Mouse (Mus musculus) hindbrain, embryonic 14.5 days (tissue): Measurements from ENCODE around the gene Pak7. TPM values are rescaled to one million over a fixed set of nuclear protein-coding genes. Genes with fewer than 3 reads are reported as not detected.

Experiments used
- ATAC-seq: fragments of 200-750 bp; cut with Nextera tagmentation; 2 replicates; pipeline ENCODE4 v1.8.0; 2017; ENCODE audit warnings: moderate number of reproducible peaks, mild to moderate bottlenecking, moderate TSS enrichment, moderate library complexity; ENCODE audit not compliant: low FRiP score
- DNase-seq: peaks from one replicate; pipeline ENCODE4 v3.0.0-alpha.2; 2015; ENCODE audit warnings: low spot score
- H3K27ac ChIP-seq: fragments of 300-500 bp; sonication (generic); 2 replicates; pipeline ENCODE4 v1.5.1; 2014; ENCODE audit warnings: mild to moderate bottlenecking, moderate library complexity
- H3K27me3 ChIP-seq: fragments of 300-500 bp; sonication (generic); 2 replicates; pipeline ENCODE4 v1.6.1; 2014; ENCODE audit warnings: mild to moderate bottlenecking, low read length, mixed read lengths; ENCODE audit not compliant: control insufficient read depth, insufficient read depth
- H3K36me3 ChIP-seq: fragments of 300-500 bp; sonication (generic); replicated peaks from 2 replicates; pipeline ENCODE4 v1.6.1; 2014; ENCODE audit not compliant: control insufficient read depth, insufficient read depth
- H3K4me1 ChIP-seq: fragments of 300-500 bp; sonication (generic); replicated peaks from 2 replicates; pipeline ENCODE4 v1.6.1; 2014; ENCODE audit warnings: antibody characterized with exemption, low read length, mixed read lengths; ENCODE audit not compliant: control insufficient read depth, insufficient read depth
- H3K4me2 ChIP-seq: fragments of 300-500 bp; sonication (generic); replicated peaks from 2 replicates; pipeline ENCODE4 v1.6.1; 2014; ENCODE audit warnings: mild to moderate bottlenecking, moderate library complexity
- H3K4me3 ChIP-seq: fragments of 300-500 bp; sonication (generic); replicated peaks from 2 replicates; pipeline ENCODE4 v1.5.1; 2014; ENCODE audit warnings: mild to moderate bottlenecking, low read length
- H3K9ac ChIP-seq: fragments of 300-500 bp; sonication (generic); 2 replicates; pipeline ENCODE4 v1.6.1; 2014
- H3K9me3 ChIP-seq: fragments of 300-500 bp; sonication (generic); 2 replicates; pipeline ENCODE4 v1.6.1; 2016; ENCODE audit warnings: low read length; ENCODE audit not compliant: control insufficient read depth
- WGBS: fragments of 180-500 bp; shearing (Covaris S2); extraction: QIAGEN DNeasy Blood & Tissue Kit; methylation state at CpG from one replicate; pipeline ENCODE4 v1.1.7; 2014; 5-methylcytosine and 5-hydroxymethylcytosine counted together
- polyA plus RNA-seq: library from polyadenylated mRNA; unstranded; fragments of >200 nt; fragmentation: Nextera tagmentation; extraction: Ambion mirVana; gene quantifications from 2 replicates; pipeline ENCODE4 v1.2.1, GENCODE M21; 2014

Gene Pak7
- 34.6 and 36.0 TPM in 2 replicates for polyA plus RNA-seq

- H3K27ac ChIP-seq: peak within 1 kb of the TSS; percentile 98
- peak within 1 kb of the TSS; percentile 73 for H3K4me3 ChIP-seq
- peak within 1 kb of the TSS; percentile 68 for H3K4me2 ChIP-seq
- peaks cover 24% of the 10 kb centered on the region for H3K4me1 ChIP-seq
- H3K36me3 ChIP-seq: no peaks in the 10 kb centered on the region
- H3K9ac ChIP-seq: peak within 1 kb of the TSS; percentile 93
- WGBS: under 1% methylated on average over 39 of the region's 39 CpGs
- ATAC-seq (peak; percentile 98), DNase-seq (peak; percentile 82)
- no peaks in the 10 kb centered on the region for H3K27me3 ChIP-seq
- H3K9me3 ChIP-seq: no peaks in the 10 kb centered on the region
These were observed at the start of gene Pak7 for GRCm38 (mm10) chr2:136387181-136388131. TSS of gene Pak7 (minus strand) at chr2:136387967.

DNA sequence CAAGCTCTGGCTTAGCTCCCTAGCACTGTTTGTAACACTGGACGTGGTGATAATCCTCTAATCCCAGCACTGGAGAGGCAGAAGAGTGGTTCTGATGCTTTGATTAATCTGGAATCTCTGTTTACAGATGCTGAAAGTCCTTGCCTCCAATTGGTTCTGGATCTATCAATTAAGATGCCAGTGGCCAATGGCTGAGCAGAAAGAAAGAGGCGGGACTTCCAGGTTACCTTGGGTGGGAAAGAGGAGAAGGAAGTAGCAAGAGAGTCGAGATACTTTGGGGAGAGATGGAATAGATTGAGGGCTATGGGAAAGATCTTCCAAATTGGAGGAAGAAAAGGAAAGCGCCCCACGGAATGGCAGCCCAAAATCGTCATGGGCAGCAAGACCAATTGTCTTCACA, 37.8 kb upstream of the Pak7 start:
- no peaks in the 10 kb centered on the region for H3K4me1 ChIP-seq
- no peaks in the 10 kb centered on the region for H3K27me3 ChIP-seq
- no peak overlapping the region for H3K27ac ChIP-seq
- no peaks in the 10 kb centered on the region for H3K36me3 ChIP-seq
- no peak overlapping the region for H3K4me3 ChIP-seq
- ATAC-seq: no peak
- 79% methylated on average over 6 of the region's 6 CpGs for WGBS
- no peak for DNase-seq
- no peak overlapping the region for H3K4me2 ChIP-seq
- H3K9me3 ChIP-seq: no peaks in the 10 kb centered on the region
- H3K9ac ChIP-seq: no peak overlapping the region

DNA sequence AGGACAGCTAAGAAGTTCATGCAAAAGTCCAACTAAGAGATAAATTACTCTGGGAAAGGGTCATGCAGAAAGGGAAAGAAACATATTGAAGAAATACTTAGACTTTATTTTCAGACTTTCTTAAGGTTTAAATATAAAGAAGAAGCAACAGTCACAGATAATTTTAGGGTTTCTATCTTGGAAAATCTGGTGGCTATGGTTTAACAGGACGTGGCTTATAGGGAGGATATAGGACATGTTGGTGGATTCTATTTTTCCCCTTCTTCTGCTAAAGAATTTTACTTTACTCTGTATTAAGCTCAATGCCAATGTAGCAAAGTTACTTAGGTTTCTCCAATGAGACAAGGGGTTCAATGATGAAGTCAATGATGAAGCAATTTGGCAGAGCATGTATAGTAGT, 31.8 kb upstream of the Pak7 start:
- Histone ChIP-seq H3K9me3 (no peaks in the 10 kb centered on the region), H3K27ac (no peak overlapping the region), H3K4me2 (no peak overlapping the region), H3K4me3 (no peak overlapping the region), H3K9ac (no peak overlapping the region), H3K27me3 (no peaks in the 10 kb centered on the region), H3K36me3 (no peaks in the 10 kb centered on the region), H3K4me1 (no peaks in the 10 kb centered on the region)
- ATAC-seq (no peak), DNase-seq (no peak)
- WGBS: 85% methylated on average over 1 of the region's 1 CpGs

GRCm38 (mm10) chr2:136416381-136416780, 28.6 kb upstream of the Pak7 start:
- no peak for DNase-seq
- H3K9ac ChIP-seq: no peak overlapping the region
- no peak overlapping the region for H3K4me2 ChIP-seq
- no peak overlapping the region for H3K27ac ChIP-seq
- no peak overlapping the region for H3K4me3 ChIP-seq
- H3K9me3 ChIP-seq: no peaks in the 10 kb centered on the region
- ATAC-seq: no peak
- H3K36me3 ChIP-seq: no peaks in the 10 kb centered on the region
- H3K27me3 ChIP-seq: no peaks in the 10 kb centered on the region
- no peaks in the 10 kb centered on the region for H3K4me1 ChIP-seq

DNA sequence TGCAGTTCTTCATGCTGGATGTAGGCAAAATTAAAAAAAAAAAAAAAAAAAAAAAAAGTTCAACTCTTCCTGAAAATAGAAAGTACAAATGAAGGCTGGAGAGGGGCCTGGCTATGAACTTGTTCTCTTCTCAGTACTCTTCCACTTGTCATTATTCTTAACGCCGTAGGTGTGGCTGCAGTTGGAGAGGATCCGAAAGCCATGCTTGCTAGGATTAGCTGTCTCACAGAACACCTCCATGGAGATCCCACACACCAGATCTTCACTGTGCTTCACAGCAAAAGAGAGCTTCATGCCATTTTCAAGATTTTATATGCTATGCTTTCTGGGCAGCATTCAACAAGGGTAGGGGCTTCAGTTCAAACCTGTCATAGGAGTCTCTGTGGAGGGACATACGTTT, 14.8 kb upstream of the Pak7 start:
- WGBS: 88% methylated on average over 4 of the region's 4 CpGs
- Histone ChIP-seq H3K4me2 (no peak overlapping the region), H3K4me3 (no peak overlapping the region), H3K36me3 (no peaks in the 10 kb centered on the region), H3K9ac (no peak overlapping the region), H3K27me3 (no peaks in the 10 kb centered on the region), H3K27ac (no peak overlapping the region), H3K9me3 (no peaks in the 10 kb centered on the region), H3K4me1 (no peaks in the 10 kb centered on the region)
- no peak for DNase-seq
- ATAC-seq: no peak

- H3K9me3 ChIP-seq: no peaks in the 10 kb centered on the region
- no peak overlapping the region for H3K9ac ChIP-seq
- no peak overlapping the region for H3K27ac ChIP-seq
- WGBS: 57% methylated on average over 3 of the region's 3 CpGs
- no peak overlapping the region for H3K4me2 ChIP-seq
- no peaks in the 10 kb centered on the region for H3K36me3 ChIP-seq
- ATAC-seq (no peak), DNase-seq (no peak)
- H3K4me1 ChIP-seq: no peaks in the 10 kb centered on the region
- no peak overlapping the region for H3K4me3 ChIP-seq
- no peaks in the 10 kb centered on the region for H3K27me3 ChIP-seq
These were observed 12.4 kb downstream of the Pak7 start for GRCm38 (mm10) chr2:136375318-136375717.

- DNase-seq (no peak), ATAC-seq (no peak)
- H3K4me2 ChIP-seq: no peak overlapping the region
- 54% methylated on average over 1 of the region's 1 CpGs for WGBS
- H3K4me1 ChIP-seq: no peaks in the 10 kb centered on the region
- no peak overlapping the region for H3K9ac ChIP-seq
- H3K4me3 ChIP-seq: no peak overlapping the region
- H3K27ac ChIP-seq: no peak overlapping the region
- H3K36me3 ChIP-seq: no peaks in the 10 kb centered on the region
- no peaks in the 10 kb centered on the region for H3K9me3 ChIP-seq
- H3K27me3 ChIP-seq: no peaks in the 10 kb centered on the region
These were observed 15.4 kb downstream of the Pak7 start for GRCm38 (mm10) chr2:136372361-136372760.

DNA sequence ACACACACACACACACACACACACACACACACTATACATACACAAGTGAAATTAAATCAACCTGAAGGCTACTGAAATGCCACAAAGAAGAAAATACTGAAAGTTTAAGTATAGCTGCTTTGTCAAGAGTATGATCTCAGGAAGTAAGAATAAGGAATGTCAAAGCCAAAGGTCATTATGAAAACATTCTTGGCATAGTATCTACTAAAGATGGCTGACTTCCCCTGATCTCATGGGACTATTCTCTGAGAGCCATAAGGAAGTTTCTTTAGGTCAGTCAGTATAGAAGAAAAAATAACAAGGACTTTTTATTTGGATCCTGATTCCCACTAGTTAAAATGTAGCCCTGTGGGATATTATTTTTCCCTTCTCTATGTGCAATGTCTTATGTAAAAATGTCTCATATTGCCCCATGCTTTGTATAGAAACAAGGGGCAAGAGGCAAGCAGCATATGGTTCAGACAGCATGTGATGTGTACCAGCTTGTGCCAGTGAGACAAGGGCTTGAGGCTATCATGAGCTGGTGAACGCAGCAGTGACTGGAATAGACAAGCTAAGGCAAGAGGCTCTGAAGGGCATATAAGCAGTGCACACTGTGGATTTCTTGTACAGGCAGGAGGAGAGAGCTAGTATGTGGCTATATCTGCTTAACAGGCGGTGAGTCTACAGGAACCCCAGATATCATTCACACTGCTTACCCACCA, 36.2 kb downstream of the Pak7 start:
- peak; percentile 57; the same call in 1 of the 2 replicates for ATAC-seq
- Histone ChIP-seq H3K4me1 (no peaks in the 10 kb centered on the region), H3K36me3 (no peaks in the 10 kb centered on the region), H3K27ac (no peak overlapping the region), H3K9ac (no peak overlapping the region), H3K4me3 (no peak overlapping the region), H3K27me3 (no peaks in the 10 kb centered on the region), H3K4me2 (no peak overlapping the region), H3K9me3 (no peaks in the 10 kb centered on the region)
- DNase-seq: no peak
- 77% methylated on average over 2 of the region's 2 CpGs for WGBS

- Histone ChIP-seq H3K9ac (no peak overlapping the region), H3K9me3 (no peaks in the 10 kb centered on the region), H3K27me3 (no peaks in the 10 kb centered on the region), H3K4me1 (no peaks in the 10 kb centered on the region), H3K27ac (no peak overlapping the region), H3K36me3 (no peaks in the 10 kb centered on the region), H3K4me3 (no peak overlapping the region), H3K4me2 (no peak overlapping the region)
- 69% methylated on average over 3 of the region's 3 CpGs for WGBS
- no peak for ATAC-seq
- DNase-seq: no peak
These were observed 37.3 kb downstream of the Pak7 start for GRCm38 (mm10) chr2:136350459-136350858.
